Mouse (Mus musculus) limb, embryonic 13.5 days (tissue): ENCODE measurements around the gene Lpcat3. TPM values are rescaled to one million over a fixed set of nuclear protein-coding genes. Genes with fewer than 3 reads are reported as not detected.

Experiments
- ATAC-seq: fragments of 200-750 bp; cut with Nextera tagmentation; 2 replicates; pipeline ENCODE4 v1.8.0; 2017; ENCODE audit warnings: low read depth, moderate number of reproducible peaks, moderate TSS enrichment; ENCODE audit not compliant: low FRiP score
- H3K27ac ChIP-seq: fragments of 300-500 bp; sonication (generic); 2 replicates; pipeline ENCODE4 v1.5.1; 2015; ENCODE audit warnings: inconsistent platforms, mild to moderate bottlenecking, moderate library complexity
- H3K27me3 ChIP-seq: fragments of 300-500 bp; sonication (generic); 2 replicates; pipeline ENCODE4 v1.6.1; 2015; ENCODE audit warnings: mild to moderate bottlenecking, inconsistent platforms
- H3K36me3 ChIP-seq: fragments of 300-500 bp; sonication (generic); 2 replicates; pipeline ENCODE4 v1.6.1; 2015; ENCODE audit warnings: inconsistent platforms, mild to moderate bottlenecking, moderate library complexity
- H3K4me1 ChIP-seq: fragments of 300-500 bp; sonication (generic); 2 replicates; pipeline ENCODE4 v1.6.1; 2015; ENCODE audit warnings: inconsistent platforms
- H3K4me2 ChIP-seq: fragments of 300-500 bp; sonication (generic); replicated peaks from 2 replicates; pipeline ENCODE4 v1.6.1; 2015; ENCODE audit warnings: inconsistent platforms, mild to moderate bottlenecking, moderate library complexity
- H3K4me3 ChIP-seq: fragments of 300-500 bp; sonication (generic); 2 replicates; pipeline ENCODE4 v1.5.1; 2015; ENCODE audit warnings: moderate library complexity, mild to moderate bottlenecking, inconsistent platforms
- H3K9ac ChIP-seq: fragments of 300-500 bp; sonication (generic); 2 replicates; pipeline ENCODE4 v1.6.1; 2015; ENCODE audit warnings: mild to moderate bottlenecking, inconsistent platforms
- H3K9me3 ChIP-seq: fragments of 300-500 bp; sonication (generic); 2 replicates; pipeline ENCODE4 v1.6.1; 2016; ENCODE audit warnings: inconsistent platforms
- WGBS: fragments of 180-500 bp; shearing (Covaris S2); methylation state at CpG from one replicate; pipeline ENCODE4 v1.1.7; 2015; 5-methylcytosine and 5-hydroxymethylcytosine counted together
- polyA plus RNA-seq: library from polyadenylated mRNA; unstranded; fragments of >200 nt; fragmentation: Nextera tagmentation; extraction: Ambion mirVana; gene quantifications from 2 replicates; pipeline ENCODE4 v1.2.1, GENCODE M21; 2015

Lpcat3 gene
- polyA plus RNA-seq, 1 experiment from 2014 or later: 57.0 TPM

DNA sequence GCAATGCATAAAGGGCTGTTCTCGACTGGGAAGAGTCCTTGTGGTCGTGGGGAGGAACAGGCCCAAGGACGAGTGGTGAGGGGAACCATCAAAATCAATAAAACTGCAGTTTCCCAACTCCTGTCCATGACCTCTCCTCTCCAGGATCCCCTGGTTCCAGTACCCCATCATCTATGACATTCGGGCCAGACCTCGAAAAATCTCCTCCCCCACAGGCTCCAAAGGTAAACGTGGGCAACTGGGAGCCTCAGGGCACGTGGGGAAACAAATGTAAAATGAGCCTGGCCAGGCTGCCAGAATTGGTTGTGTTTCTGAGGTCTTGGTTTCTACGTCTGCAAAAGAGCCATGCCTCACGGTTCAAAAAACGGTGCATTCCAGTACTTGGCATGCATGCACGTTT is 50.1 kb downstream of the Lpcat3 start:
- Histone ChIP-seq H3K36me3 (peaks cover 61% of the 10 kb centered on the region), H3K4me2 (peak overlapping the region; percentile 90), H3K4me3 (peak overlapping the region; percentile 99), H3K9ac (peak overlapping the region; percentile 97), H3K4me1 (peaks cover 39% of the 10 kb centered on the region), H3K27me3 (no peaks in the 10 kb centered on the region), H3K27ac (0 out of 2 replicates have a peak overlapping the region, but pooled peaks have one; percentile 90), H3K9me3 (no peaks in the 10 kb centered on the region)
- WGBS: 16% methylated on average over 11 of the region's 11 CpGs
- ATAC-seq: no peak

DNA sequence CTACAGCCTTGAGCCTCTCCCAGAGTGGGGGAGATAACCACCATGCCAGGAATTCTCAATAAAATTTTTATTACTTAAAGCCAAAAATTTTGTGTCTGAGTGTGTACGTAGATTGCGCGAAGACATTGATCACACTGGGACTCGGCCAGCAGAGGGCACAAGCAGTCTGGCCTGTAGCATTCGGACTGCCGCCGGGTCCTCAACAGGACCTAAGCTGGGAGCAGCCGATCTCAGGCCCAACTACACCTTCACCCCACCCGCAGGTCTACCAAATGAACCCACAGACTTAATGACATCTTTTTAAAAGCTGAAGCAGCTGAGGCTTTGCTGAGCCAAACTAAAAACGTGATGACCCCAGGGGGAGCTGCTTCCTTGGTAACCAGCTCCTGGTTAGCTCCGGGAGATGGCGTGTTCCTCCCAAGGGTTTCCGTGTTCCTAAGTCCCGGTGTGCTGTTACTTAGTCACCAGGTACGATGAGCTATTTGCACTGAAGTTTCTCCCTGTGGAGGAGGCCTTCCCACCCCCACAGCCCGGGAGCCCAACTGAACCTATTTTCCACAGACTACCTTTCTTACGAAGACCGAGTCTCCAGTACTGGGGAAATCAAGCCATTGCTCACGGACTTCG is 54.1 kb downstream of the Lpcat3 start:
- Histone ChIP-seq H3K4me1 (peaks cover 16% of the 10 kb centered on the region), H3K4me2 (0 out of 2 replicates have a peak overlapping the region, but pooled peaks have one; percentile 14), H3K9me3 (no peaks in the 10 kb centered on the region), H3K4me3 (no peak overlapping the region), H3K27me3 (no peaks in the 10 kb centered on the region), H3K27ac (no peak overlapping the region; the same call in 1 of the 2 replicates), H3K36me3 (peaks cover 43% of the 10 kb centered on the region), H3K9ac (no peak overlapping the region)
- no peak for ATAC-seq
- 70% methylated on average over 20 of the region's 20 CpGs for WGBS

DNA sequence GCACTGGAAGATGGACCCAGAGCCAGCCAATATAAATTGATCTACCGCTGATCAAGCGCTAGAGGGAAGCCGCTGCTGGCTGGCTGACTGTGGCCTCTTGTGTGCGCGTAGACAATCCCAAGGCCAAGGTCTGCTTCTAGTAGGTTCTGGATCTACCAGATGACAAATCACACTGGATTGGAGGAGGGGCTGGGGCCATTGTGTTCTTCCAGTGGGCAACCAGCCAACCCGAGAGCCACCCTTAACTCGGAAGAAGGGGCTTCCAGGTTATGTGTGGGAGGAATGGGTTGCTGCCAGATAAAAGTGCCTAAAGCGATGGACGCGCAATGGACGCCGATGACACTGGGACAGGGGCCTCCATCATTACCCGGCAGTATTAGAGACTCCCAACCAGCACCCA is 55.1 kb downstream of the Lpcat3 start:
- Histone ChIP-seq H3K27me3 (no peaks in the 10 kb centered on the region), H3K9ac (no peak overlapping the region; the same call in 1 of the 2 replicates), H3K4me3 (peak overlapping the region; percentile 28), H3K27ac (no peak overlapping the region), H3K36me3 (peaks cover 43% of the 10 kb centered on the region), H3K4me1 (peaks cover 14% of the 10 kb centered on the region), H3K9me3 (no peaks in the 10 kb centered on the region), H3K4me2 (peak overlapping the region; percentile 44)
- no peak for ATAC-seq
- WGBS: 72% methylated on average over 13 of the region's 13 CpGs

DNA sequence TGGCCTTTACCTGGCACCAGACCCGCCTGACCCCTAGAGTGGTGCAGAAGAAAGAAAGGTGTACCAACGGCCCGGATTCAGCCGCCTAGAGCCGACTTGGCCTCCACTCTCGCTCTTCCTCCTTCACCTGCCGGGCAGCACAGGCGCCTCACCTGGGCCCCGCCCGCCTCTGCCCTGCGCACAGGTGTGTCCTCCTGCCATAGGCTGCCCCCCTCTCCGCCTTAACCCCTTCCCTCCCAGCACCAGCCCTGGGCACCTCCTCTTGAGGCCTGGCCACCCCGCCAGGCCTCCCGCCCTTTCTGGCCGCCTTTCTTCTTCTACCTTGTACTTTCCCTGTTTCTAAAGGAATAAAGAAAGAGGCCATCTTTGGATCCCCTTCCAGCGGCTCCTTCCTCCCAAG is 55.9 kb downstream of the Lpcat3 start:
- ATAC-seq: no peak
- Histone ChIP-seq H3K4me3 (peak overlapping the region; percentile 28), H3K9me3 (no peaks in the 10 kb centered on the region), H3K4me1 (peaks cover 7% of the 10 kb centered on the region), H3K9ac (peak overlapping the region; percentile 61), H3K27ac (no peak overlapping the region), H3K36me3 (peaks cover 43% of the 10 kb centered on the region), H3K4me2 (peak overlapping the region; percentile 44), H3K27me3 (no peaks in the 10 kb centered on the region)
- 60% methylated on average over 16 of the region's 16 CpGs for WGBS

DNA sequence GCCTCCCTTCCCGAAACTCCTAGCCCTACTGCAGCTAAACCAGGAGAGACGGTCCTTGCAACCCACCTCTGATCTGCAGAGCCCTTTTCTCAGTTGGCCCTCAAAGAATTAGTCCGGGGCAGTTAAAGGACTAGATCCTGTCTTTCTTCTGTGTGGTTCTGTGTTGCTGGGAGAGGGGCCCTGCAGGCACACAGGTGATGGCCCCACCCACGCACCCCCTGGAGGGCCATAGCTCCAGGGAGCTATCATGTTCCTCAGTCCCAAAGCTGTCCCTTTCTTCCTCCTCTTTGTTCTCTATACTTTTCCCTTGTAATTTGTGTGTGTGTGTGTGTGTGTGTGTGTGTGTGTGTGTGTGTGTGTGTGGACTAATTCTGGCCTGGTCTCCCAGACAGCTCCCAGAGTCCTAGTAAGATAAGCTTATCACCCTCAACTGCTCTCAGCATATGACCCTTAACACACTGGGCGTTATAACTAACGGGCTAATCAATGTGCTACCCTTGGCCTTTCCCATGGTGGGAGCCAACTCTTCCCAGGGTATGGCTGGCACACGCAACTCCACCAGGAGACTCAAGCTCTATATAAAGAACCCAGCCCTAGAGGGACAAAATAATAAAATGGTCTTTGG is 56.6 kb downstream of the Lpcat3 start:
- no peak for ATAC-seq
- H3K4me1 ChIP-seq: no peaks in the 10 kb centered on the region
- peak overlapping the region; percentile 28; the same call in 1 of the 2 replicates for H3K4me3 ChIP-seq
- peaks cover 36% of the 10 kb centered on the region for H3K36me3 ChIP-seq
- peak overlapping the region; percentile 36 for H3K4me2 ChIP-seq
- H3K9ac ChIP-seq: peak overlapping the region; percentile 61
- H3K27ac ChIP-seq: no peak overlapping the region
- H3K9me3 ChIP-seq: no peaks in the 10 kb centered on the region
- no peaks in the 10 kb centered on the region for H3K27me3 ChIP-seq
- WGBS: 61% methylated on average over 7 of the region's 7 CpGs

DNA sequence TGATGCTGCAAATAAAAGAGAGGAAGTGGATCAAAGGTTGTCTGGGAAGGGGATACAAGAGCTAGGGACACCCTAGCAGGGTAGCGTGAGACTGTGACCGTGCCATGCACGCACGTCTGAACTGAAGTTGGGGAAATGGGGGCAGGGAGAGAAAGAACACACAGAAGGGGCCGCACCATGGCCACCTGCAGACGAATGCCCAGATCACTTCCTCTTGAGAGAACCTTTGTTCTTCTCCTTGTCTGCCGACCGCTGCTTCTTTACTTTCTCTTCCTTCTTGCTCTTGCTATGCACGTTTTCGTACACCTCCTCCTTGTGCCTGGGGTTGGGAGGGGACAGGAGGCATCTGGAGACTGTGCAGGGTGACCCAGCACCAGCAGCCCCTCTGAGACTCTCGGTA is 58.1 kb downstream of the Lpcat3 start:
- no peak for ATAC-seq
- 79% methylated on average over 11 of the region's 11 CpGs for WGBS
- H3K27me3 ChIP-seq: no peaks in the 10 kb centered on the region
- H3K9me3 ChIP-seq: no peaks in the 10 kb centered on the region
- no peak overlapping the region for H3K27ac ChIP-seq
- peaks cover 21% of the 10 kb centered on the region for H3K36me3 ChIP-seq
- H3K4me2 ChIP-seq: no peak overlapping the region
- no peaks in the 10 kb centered on the region for H3K4me1 ChIP-seq
- no peak overlapping the region for H3K4me3 ChIP-seq
- H3K9ac ChIP-seq: no peak overlapping the region

DNA sequence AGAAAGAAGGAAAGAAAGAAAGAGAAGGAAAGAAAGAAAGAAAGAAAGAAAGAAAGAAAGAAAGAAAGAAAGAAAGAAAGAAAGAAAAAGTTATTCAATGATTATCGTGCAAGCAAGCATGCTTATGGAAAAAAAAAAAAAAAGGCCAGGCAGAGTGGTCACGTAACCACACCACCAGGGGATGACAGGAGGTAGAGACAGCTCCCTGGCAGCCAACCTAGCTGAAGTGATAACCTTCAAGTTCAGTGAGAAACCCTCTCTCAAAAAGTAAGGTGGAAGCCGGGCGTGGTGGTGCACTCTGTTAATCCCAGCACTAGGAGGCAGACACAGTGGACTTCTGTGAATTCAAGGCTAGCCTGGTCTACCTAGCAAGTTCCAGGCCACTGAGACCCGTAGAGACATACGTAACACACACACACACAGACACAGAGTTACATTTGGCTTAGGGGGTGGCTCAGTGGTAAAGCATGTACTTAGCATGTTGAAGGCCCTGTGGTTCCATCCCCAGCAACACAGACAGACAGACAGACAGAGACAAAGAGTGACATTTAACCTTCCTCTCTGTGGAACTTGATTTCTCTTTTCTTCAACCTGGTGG is 60.1 kb downstream of the Lpcat3 start:
- ATAC-seq: no peak
- 86% methylated on average over 6 of the region's 6 CpGs for WGBS

DNA sequence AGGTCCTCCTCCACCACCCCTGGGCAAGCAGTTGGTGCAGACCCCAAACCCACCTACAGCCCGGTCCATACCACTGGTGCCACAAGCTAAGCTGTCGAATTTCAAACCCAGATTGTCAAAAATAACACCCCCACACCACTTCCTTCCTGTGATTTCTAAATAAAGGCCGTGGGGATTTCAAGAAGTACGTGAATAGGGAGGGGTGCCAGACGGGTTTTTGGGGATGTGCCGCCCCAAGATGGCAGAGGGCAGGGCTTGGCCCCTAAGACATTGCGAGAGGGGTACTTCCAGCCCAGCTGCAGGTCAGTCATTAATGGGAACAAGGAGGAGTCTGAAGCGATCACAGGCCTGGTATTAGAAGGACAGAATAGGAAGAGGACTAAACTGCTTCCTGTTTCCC is 60.7 kb downstream of the Lpcat3 start:
- no peak overlapping the region for H3K4me2 ChIP-seq
- H3K27ac ChIP-seq: no peak overlapping the region
- H3K9ac ChIP-seq: no peak overlapping the region
- WGBS: 73% methylated on average over 8 of the region's 8 CpGs
- H3K4me3 ChIP-seq: no peak overlapping the region
- no peak for ATAC-seq
- no peaks in the 10 kb centered on the region for H3K9me3 ChIP-seq
- H3K27me3 ChIP-seq: no peaks in the 10 kb centered on the region
- no peaks in the 10 kb centered on the region for H3K36me3 ChIP-seq
- H3K4me1 ChIP-seq: no peaks in the 10 kb centered on the region

More for the DNA sequence above, 60.1 kb downstream of the Lpcat3 start:
- Histone ChIP-seq H3K4me3 (no peak overlapping the region), H3K27me3 (no peaks in the 10 kb centered on the region), H3K27ac (no peak overlapping the region), H3K36me3 (0 out of 2 replicates have a peak, but pooled peaks cover under 1% of the 10 kb centered on the region), H3K9me3 (no peaks in the 10 kb centered on the region), H3K4me2 (no peak overlapping the region), H3K4me1 (no peaks in the 10 kb centered on the region), H3K9ac (no peak overlapping the region)

DNA sequence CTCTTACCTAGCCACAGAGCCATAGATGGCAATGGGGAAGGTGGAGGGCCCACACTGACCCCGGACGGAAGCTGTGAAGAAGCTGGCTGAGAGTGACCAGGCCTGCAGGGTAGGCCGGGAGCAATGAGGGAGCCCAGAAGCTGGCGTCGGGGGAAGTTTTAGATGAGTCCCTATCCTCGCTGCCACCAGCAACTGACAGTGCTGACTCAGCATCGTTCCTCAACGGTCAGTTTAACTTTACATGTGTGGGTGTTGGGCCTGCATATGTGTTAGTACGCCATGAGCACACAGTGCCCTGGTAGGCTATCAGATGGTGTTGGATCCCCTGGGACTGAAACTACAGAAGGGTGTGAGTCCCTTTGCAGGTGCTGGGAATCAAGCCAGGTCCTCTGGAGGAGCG is 61.6 kb downstream of the Lpcat3 start:
- no peaks in the 10 kb centered on the region for H3K27me3 ChIP-seq
- 87% methylated on average over 10 of the region's 10 CpGs for WGBS
- H3K36me3 ChIP-seq: no peaks in the 10 kb centered on the region
- H3K27ac ChIP-seq: no peak overlapping the region
- no peaks in the 10 kb centered on the region for H3K9me3 ChIP-seq
- no peak overlapping the region for H3K9ac ChIP-seq
- no peak for ATAC-seq
- H3K4me1 ChIP-seq: no peaks in the 10 kb centered on the region
- H3K4me3 ChIP-seq: no peak overlapping the region
- no peak overlapping the region for H3K4me2 ChIP-seq

DNA sequence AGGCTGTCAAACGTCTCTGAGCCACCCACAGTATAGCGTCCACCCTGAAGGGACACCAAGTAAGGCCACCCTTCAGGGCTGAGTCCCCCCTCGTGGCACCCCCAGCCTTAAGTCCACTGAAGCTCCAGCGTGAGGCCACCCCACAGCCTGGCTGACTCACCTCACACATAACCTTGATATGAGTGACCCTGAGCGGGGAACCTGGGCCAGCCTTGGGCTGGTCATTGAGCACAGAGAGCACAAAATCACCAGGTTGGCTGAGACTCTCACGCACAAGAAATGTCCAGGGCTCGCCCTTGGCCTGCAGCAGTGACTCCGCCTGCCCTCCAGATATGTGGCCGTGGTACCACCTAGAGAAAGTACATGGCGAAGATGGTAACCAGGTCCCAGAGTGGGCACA is 65.8 kb downstream of the Lpcat3 start:
- Histone ChIP-seq H3K36me3 (no peaks in the 10 kb centered on the region), H3K9ac (no peak overlapping the region), H3K4me3 (no peak overlapping the region), H3K27ac (no peak overlapping the region), H3K9me3 (no peaks in the 10 kb centered on the region), H3K4me1 (peaks cover 6% of the 10 kb centered on the region), H3K4me2 (no peak overlapping the region), H3K27me3 (no peaks in the 10 kb centered on the region)
- ATAC-seq: no peak
- 84% methylated on average over 10 of the region's 10 CpGs for WGBS

DNA sequence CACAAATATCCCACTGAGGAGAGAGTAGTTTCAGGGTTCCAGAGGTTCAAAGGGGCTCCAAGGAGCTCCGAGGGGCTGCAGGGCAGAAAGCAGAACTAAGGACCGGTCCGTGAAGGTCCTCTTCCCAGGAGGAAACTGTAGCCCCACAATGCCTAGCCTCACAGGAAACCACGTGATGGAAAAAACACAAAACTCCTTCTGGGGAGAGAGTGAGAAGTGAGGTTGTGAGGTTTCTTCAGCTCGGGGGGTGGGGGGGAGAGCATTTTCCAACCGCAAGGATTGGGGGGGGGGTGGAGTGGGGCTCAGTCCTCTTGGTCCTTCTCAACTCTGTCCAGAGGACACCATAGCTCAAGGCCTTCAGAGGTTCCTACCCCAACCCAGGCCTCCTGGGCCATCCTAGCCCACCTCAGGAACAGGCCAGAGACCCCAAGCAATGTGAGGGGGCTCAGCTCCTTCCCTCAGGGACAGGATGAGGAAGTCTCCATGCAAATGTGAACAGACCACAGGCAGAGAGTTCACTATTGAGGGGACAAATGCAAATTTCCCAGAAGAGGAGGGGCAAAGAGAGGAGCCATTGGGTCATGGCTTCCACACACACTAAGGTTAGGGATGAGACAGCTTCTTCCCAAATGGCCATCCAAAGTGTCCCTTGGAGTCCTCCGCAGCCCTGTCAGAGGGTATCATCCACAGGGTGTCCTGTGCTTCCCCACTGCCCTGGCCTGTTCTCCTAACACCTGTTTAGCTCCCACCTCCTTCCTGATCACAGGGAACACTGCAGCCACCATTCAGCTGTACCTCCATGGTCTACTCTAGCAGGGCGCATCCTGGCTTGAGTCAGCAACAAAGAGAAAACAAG is 67.3 kb downstream of the Lpcat3 start:
- Histone ChIP-seq H3K9me3 (no peaks in the 10 kb centered on the region), H3K4me1 (peaks cover 6% of the 10 kb centered on the region), H3K9ac (no peak overlapping the region), H3K36me3 (no peaks in the 10 kb centered on the region), H3K27me3 (no peaks in the 10 kb centered on the region), H3K4me2 (no peak overlapping the region), H3K27ac (no peak overlapping the region), H3K4me3 (no peak overlapping the region)
- ATAC-seq: no peak
- 81% methylated on average over 8 of the region's 8 CpGs for WGBS

DNA sequence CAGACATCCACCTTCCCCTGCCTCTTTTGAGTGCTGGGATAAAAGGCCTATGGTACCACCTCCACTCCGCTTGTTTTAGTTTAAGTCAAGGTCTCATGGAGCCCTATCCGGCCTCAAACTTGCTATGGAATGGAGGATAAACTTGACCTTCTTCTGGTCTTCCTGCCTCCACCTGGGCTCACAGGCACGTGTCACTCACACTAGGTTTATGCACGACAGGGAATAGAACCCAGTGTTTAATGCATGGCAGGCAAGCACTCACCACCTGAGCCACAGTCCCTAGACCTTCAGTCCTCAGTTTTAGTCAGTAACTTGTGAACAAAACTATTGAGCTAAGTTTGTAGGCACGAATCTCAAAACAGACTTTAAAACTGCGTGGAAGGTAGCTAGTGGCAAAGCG is 68.2 kb downstream of the Lpcat3 start:
- Histone ChIP-seq H3K9me3 (no peaks in the 10 kb centered on the region), H3K36me3 (no peaks in the 10 kb centered on the region), H3K4me2 (no peak overlapping the region), H3K27me3 (no peaks in the 10 kb centered on the region), H3K9ac (no peak overlapping the region), H3K4me1 (peaks cover 6% of the 10 kb centered on the region), H3K27ac (no peak overlapping the region), H3K4me3 (no peak overlapping the region)
- ATAC-seq: no peak
- WGBS: 80% methylated on average over 7 of the region's 7 CpGs
